Mouse (Mus musculus): ENCODE results near the gene Fam71b.

DNA sequence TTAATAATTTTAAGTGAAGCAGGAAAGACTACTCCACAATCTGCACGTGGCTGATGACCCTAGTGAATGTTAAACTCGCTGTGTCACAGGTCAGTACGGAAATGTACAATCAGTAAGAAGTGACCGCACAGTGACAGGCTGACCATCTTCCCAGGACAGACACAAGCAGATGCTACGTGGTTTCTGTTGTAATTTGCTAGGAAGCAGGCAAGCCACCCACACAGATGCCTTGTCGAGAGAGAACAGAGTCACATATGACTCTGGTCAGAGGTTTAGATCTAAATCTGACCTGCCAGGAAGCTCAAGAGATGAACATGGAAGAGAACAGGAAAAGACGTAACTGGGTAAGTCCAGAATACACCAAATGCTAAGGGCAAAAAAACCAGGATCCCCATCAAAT, 3.5 kb upstream of the Fam71b start:
- TF ChIP-seq CTCF (IDR thresholded peaks at IDR 0.05; ENCODE audit: extremely low read depth, insufficient read depth, insufficient read length, insufficient replicate concordance) (no peak), POLR2A (IDR thresholded peaks at IDR 0.05; ENCODE audit: low read depth, low read length) (no peak)
